Mouse (Mus musculus): ENCODE results near the gene Tnk1. TPM values are rescaled to one million over a fixed set of nuclear protein-coding genes. Genes with fewer than 3 reads are reported as not detected.

The Tnk1 gene
- not detected for polyA plus RNA-seq (2014; fragmentation: Illumina TruSeq; extraction: RNeasy Lipid Tissue Mini Kit (QIAGEN cat#74804); ENCODE audit: low read depth, low replicate concordance)

GRCm38 (mm10) chr11:69858113-69858998 lies at the start of gene Tnk1:
TSS of gene Tnk1 (minus strand) at chr11:69858730.

GRCm38 (mm10) chr11:69900471-69901405 lies 42.2 kb upstream of the Tnk1 start, which contains the start of the genes 2810408A11Rik and Neurl4:
TSS of gene 2810408A11Rik (minus strand) at chr11:69900987.
TSS of gene Neurl4 (plus strand) at chr11:69901072.

GRCm38 (mm10) chr11:69895291-69895690 lies 36.8 kb upstream of the Tnk1 start, which contains the start of gene Acap1:
TSS of gene Acap1 (minus strand) at chr11:69895539.

GRCm38 (mm10) chr11:69880853-69881603 lies 22.5 kb upstream of the Tnk1 start, which contains the start of gene Kctd11:
TSS of gene Kctd11 (minus strand) at chr11:69881406.

GRCm38 (mm10) chr11:69877878-69878277 lies 19.3 kb upstream of the Tnk1 start, which contains the start of gene Tmem95:
TSS of gene Tmem95 (minus strand) at chr11:69878018.

GRCm38 (mm10) chr11:69846198-69846680 lies 12.3 kb downstream of the Tnk1 start, which contains the start of gene Plscr3:
TSS of gene Plscr3 (plus strand) at chr11:69846376.

GRCm38 (mm10) chr11:69837952-69838713 lies 20.4 kb downstream of the Tnk1 start, which contains the start of gene Tmem256:
TSS of gene Tmem256 (plus strand) at chr11:69838514.

GRCm38 (mm10) chr11:69837604-69837951 lies 21.0 kb downstream of the Tnk1 start, which contains the start of gene Nlgn2:
TSS of gene Nlgn2 (minus strand) at chr11:69837784.

GRCm38 (mm10) chr11:69822080-69822479 lies 36.5 kb downstream of the Tnk1 start, which contains the start of gene Spem1:
TSS of gene Spem1 (minus strand) at chr11:69822180.

GRCm38 (mm10) chr11:69818365-69818764 lies 40.2 kb downstream of the Tnk1 start, which contains the start of gene Spem2:
TSS of gene Spem2 (minus strand) at chr11:69818465.

GRCm38 (mm10) chr11:69815155-69815554 lies 43.4 kb downstream of the Tnk1 start, which contains the start of gene Gm39566:
TSS of gene Gm39566 (minus strand) at chr11:69815298.

GRCm38 (mm10) chr11:69804972-69805909 lies 53.3 kb downstream of the Tnk1 start, which contains the start of gene Tmem102:
TSS of gene Tmem102 (minus strand) at chr11:69805624.

GRCm38 (mm10) chr11:69801379-69801977 lies 57.1 kb downstream of the Tnk1 start, which contains the start of gene Fgf11:
TSS of gene Fgf11 (minus strand) at chr11:69801857.

Other genes starting within 250 kb of the Tnk1 start
- gene Shbg, start 240.8 kb downstream of the Tnk1 start, polyA plus RNA-seq (2014; fragmentation: Illumina TruSeq; extraction: RNeasy Lipid Tissue Mini Kit (QIAGEN cat#74804); ENCODE audit: low read depth, low replicate concordance), result not detected
- gene Sat2, start 236.7 kb downstream of the Tnk1 start, polyA plus RNA-seq (2014; fragmentation: Illumina TruSeq; extraction: RNeasy Lipid Tissue Mini Kit (QIAGEN cat#74804); ENCODE audit: low read depth, low replicate concordance), result 8.5 TPM
- gene Fxr2, start 225.7 kb downstream of the Tnk1 start, polyA plus RNA-seq (2014; fragmentation: Illumina TruSeq; extraction: RNeasy Lipid Tissue Mini Kit (QIAGEN cat#74804); ENCODE audit: low read depth, low replicate concordance), result 7.8 TPM
- gene Sox15, start 203.4 kb downstream of the Tnk1 start, polyA plus RNA-seq (2014; fragmentation: Illumina TruSeq; extraction: RNeasy Lipid Tissue Mini Kit (QIAGEN cat#74804); ENCODE audit: low read depth, low replicate concordance), result not detected
- gene Mpdu1, start 196.1 kb downstream of the Tnk1 start, polyA plus RNA-seq (2014; fragmentation: Illumina TruSeq; extraction: RNeasy Lipid Tissue Mini Kit (QIAGEN cat#74804); ENCODE audit: low read depth, low replicate concordance), result 22.1 TPM
- 3.8 TPM for gene Cd68, start 192.6 kb downstream of the Tnk1 start, polyA plus RNA-seq (2014; fragmentation: Illumina TruSeq; extraction: RNeasy Lipid Tissue Mini Kit (QIAGEN cat#74804); ENCODE audit: low read depth, low replicate concordance)
- 340 TPM for gene Eif4a1, start 186.3 kb downstream of the Tnk1 start, polyA plus RNA-seq (2014; fragmentation: Illumina TruSeq; extraction: RNeasy Lipid Tissue Mini Kit (QIAGEN cat#74804); ENCODE audit: low read depth, low replicate concordance)
- 33.7 TPM for gene Senp3, start 176.6 kb downstream of the Tnk1 start, polyA plus RNA-seq (2014; fragmentation: Illumina TruSeq; extraction: RNeasy Lipid Tissue Mini Kit (QIAGEN cat#74804); ENCODE audit: low read depth, low replicate concordance)
- 2.8 TPM for gene Tnfsf13, start 172.9 kb downstream of the Tnk1 start, polyA plus RNA-seq (2014; fragmentation: Illumina TruSeq; extraction: RNeasy Lipid Tissue Mini Kit (QIAGEN cat#74804); ENCODE audit: low read depth, low replicate concordance)
- gene Tnfsf12, start 162.9 kb downstream of the Tnk1 start, polyA plus RNA-seq (2014; fragmentation: Illumina TruSeq; extraction: RNeasy Lipid Tissue Mini Kit (QIAGEN cat#74804); ENCODE audit: low read depth, low replicate concordance), result 1.5 TPM
- gene Tnfsfm13, start 162.6 kb downstream of the Tnk1 start, polyA plus RNA-seq (2014; fragmentation: Illumina TruSeq; extraction: RNeasy Lipid Tissue Mini Kit (QIAGEN cat#74804); ENCODE audit: low read depth, low replicate concordance), result not detected
- gene Polr2a, start 100.1 kb downstream of the Tnk1 start, polyA plus RNA-seq (2014; fragmentation: Illumina TruSeq; extraction: RNeasy Lipid Tissue Mini Kit (QIAGEN cat#74804); ENCODE audit: low read depth, low replicate concordance), result 7.7 TPM
- gene Slc35g3, start 96.8 kb downstream of the Tnk1 start, polyA plus RNA-seq (2014; fragmentation: Illumina TruSeq; extraction: RNeasy Lipid Tissue Mini Kit (QIAGEN cat#74804); ENCODE audit: low read depth, low replicate concordance), result not detected
- gene Zbtb4, start 92.8 kb downstream of the Tnk1 start, polyA plus RNA-seq (2014; fragmentation: Illumina TruSeq; extraction: RNeasy Lipid Tissue Mini Kit (QIAGEN cat#74804); ENCODE audit: low read depth, low replicate concordance), result 4.1 TPM
- gene Chrnb1, start 62.8 kb downstream of the Tnk1 start, polyA plus RNA-seq (2014; fragmentation: Illumina TruSeq; extraction: RNeasy Lipid Tissue Mini Kit (QIAGEN cat#74804); ENCODE audit: low read depth, low replicate concordance), result 0.58 TPM
- 0.29 TPM for gene Fgf11, start 56.9 kb downstream of the Tnk1 start, polyA plus RNA-seq (2014; fragmentation: Illumina TruSeq; extraction: RNeasy Lipid Tissue Mini Kit (QIAGEN cat#74804); ENCODE audit: low read depth, low replicate concordance)
- 3.6 TPM for gene Tmem102, start 53.1 kb downstream of the Tnk1 start, polyA plus RNA-seq (2014; fragmentation: Illumina TruSeq; extraction: RNeasy Lipid Tissue Mini Kit (QIAGEN cat#74804); ENCODE audit: low read depth, low replicate concordance)
- gene Gm39566, start 43.4 kb downstream of the Tnk1 start, polyA plus RNA-seq (2014; fragmentation: Illumina TruSeq; extraction: RNeasy Lipid Tissue Mini Kit (QIAGEN cat#74804); ENCODE audit: low read depth, low replicate concordance), result not detected
- not detected for gene Spem2, start 40.3 kb downstream of the Tnk1 start, polyA plus RNA-seq (2014; fragmentation: Illumina TruSeq; extraction: RNeasy Lipid Tissue Mini Kit (QIAGEN cat#74804); ENCODE audit: low read depth, low replicate concordance)
- not detected for gene Spem1, start 36.5 kb downstream of the Tnk1 start, polyA plus RNA-seq (2014; fragmentation: Illumina TruSeq; extraction: RNeasy Lipid Tissue Mini Kit (QIAGEN cat#74804); ENCODE audit: low read depth, low replicate concordance)
- gene Nlgn2, start 20.9 kb downstream of the Tnk1 start, polyA plus RNA-seq (2014; fragmentation: Illumina TruSeq; extraction: RNeasy Lipid Tissue Mini Kit (QIAGEN cat#74804); ENCODE audit: low read depth, low replicate concordance), result 0.11 TPM
- gene Tmem256, start 20.2 kb downstream of the Tnk1 start, polyA plus RNA-seq (2014; fragmentation: Illumina TruSeq; extraction: RNeasy Lipid Tissue Mini Kit (QIAGEN cat#74804); ENCODE audit: low read depth, low replicate concordance), result 58.8 TPM
- 1.1 TPM for gene Plscr3, start 12.4 kb downstream of the Tnk1 start, polyA plus RNA-seq (2014; fragmentation: Illumina TruSeq; extraction: RNeasy Lipid Tissue Mini Kit (QIAGEN cat#74804); ENCODE audit: low read depth, low replicate concordance)
- not detected for gene Tmem95, start 19.3 kb upstream of the Tnk1 start, polyA plus RNA-seq (2014; fragmentation: Illumina TruSeq; extraction: RNeasy Lipid Tissue Mini Kit (QIAGEN cat#74804); ENCODE audit: low read depth, low replicate concordance)
- 0.42 TPM for gene Kctd11, start 22.7 kb upstream of the Tnk1 start, polyA plus RNA-seq (2014; fragmentation: Illumina TruSeq; extraction: RNeasy Lipid Tissue Mini Kit (QIAGEN cat#74804); ENCODE audit: low read depth, low replicate concordance)
- gene Acap1, start 36.8 kb upstream of the Tnk1 start, polyA plus RNA-seq (2014; fragmentation: Illumina TruSeq; extraction: RNeasy Lipid Tissue Mini Kit (QIAGEN cat#74804); ENCODE audit: low read depth, low replicate concordance), result 0.40 TPM
- not detected for gene 2810408A11Rik, start 42.3 kb upstream of the Tnk1 start, polyA plus RNA-seq (2014; fragmentation: Illumina TruSeq; extraction: RNeasy Lipid Tissue Mini Kit (QIAGEN cat#74804); ENCODE audit: low read depth, low replicate concordance)
- gene Neurl4, start 42.3 kb upstream of the Tnk1 start, polyA plus RNA-seq (2014; fragmentation: Illumina TruSeq; extraction: RNeasy Lipid Tissue Mini Kit (QIAGEN cat#74804); ENCODE audit: low read depth, low replicate concordance), result 3.0 TPM
- 9.6 TPM for gene Gps2, start 55.2 kb upstream of the Tnk1 start, polyA plus RNA-seq (2014; fragmentation: Illumina TruSeq; extraction: RNeasy Lipid Tissue Mini Kit (QIAGEN cat#74804); ENCODE audit: low read depth, low replicate concordance)
- 155 TPM for gene Eif5a, start 63.2 kb upstream of the Tnk1 start, polyA plus RNA-seq (2014; fragmentation: Illumina TruSeq; extraction: RNeasy Lipid Tissue Mini Kit (QIAGEN cat#74804); ENCODE audit: low read depth, low replicate concordance)
- not detected for gene Ybx2, start 77.1 kb upstream of the Tnk1 start, polyA plus RNA-seq (2014; fragmentation: Illumina TruSeq; extraction: RNeasy Lipid Tissue Mini Kit (QIAGEN cat#74804); ENCODE audit: low read depth, low replicate concordance)
- gene Slc2a4, start 89.5 kb upstream of the Tnk1 start, polyA plus RNA-seq (2014; fragmentation: Illumina TruSeq; extraction: RNeasy Lipid Tissue Mini Kit (QIAGEN cat#74804); ENCODE audit: low read depth, low replicate concordance), result not detected
- gene Cldn7, start 106.0 kb upstream of the Tnk1 start, polyA plus RNA-seq (2014; fragmentation: Illumina TruSeq; extraction: RNeasy Lipid Tissue Mini Kit (QIAGEN cat#74804); ENCODE audit: low read depth, low replicate concordance), result 0.40 TPM
- 25.5 TPM for gene Ctdnep1, start 122.4 kb upstream of the Tnk1 start, polyA plus RNA-seq (2014; fragmentation: Illumina TruSeq; extraction: RNeasy Lipid Tissue Mini Kit (QIAGEN cat#74804); ENCODE audit: low read depth, low replicate concordance)
- gene Elp5, start 123.8 kb upstream of the Tnk1 start, polyA plus RNA-seq (2014; fragmentation: Illumina TruSeq; extraction: RNeasy Lipid Tissue Mini Kit (QIAGEN cat#74804); ENCODE audit: low read depth, low replicate concordance), result 9.7 TPM
- 367 TPM for gene Gabarap, start 132.4 kb upstream of the Tnk1 start, polyA plus RNA-seq (2014; fragmentation: Illumina TruSeq; extraction: RNeasy Lipid Tissue Mini Kit (QIAGEN cat#74804); ENCODE audit: low read depth, low replicate concordance)
- 7.1 TPM for gene Phf23, start 137.0 kb upstream of the Tnk1 start, polyA plus RNA-seq (2014; fragmentation: Illumina TruSeq; extraction: RNeasy Lipid Tissue Mini Kit (QIAGEN cat#74804); ENCODE audit: low read depth, low replicate concordance)
- 0.37 TPM for gene Dvl2, start 141.9 kb upstream of the Tnk1 start, polyA plus RNA-seq (2014; fragmentation: Illumina TruSeq; extraction: RNeasy Lipid Tissue Mini Kit (QIAGEN cat#74804); ENCODE audit: low read depth, low replicate concordance)
- gene Acadvl, start 156.7 kb upstream of the Tnk1 start, polyA plus RNA-seq (2014; fragmentation: Illumina TruSeq; extraction: RNeasy Lipid Tissue Mini Kit (QIAGEN cat#74804); ENCODE audit: low read depth, low replicate concordance), result 60.6 TPM
- gene Dlg4, start 158.2 kb upstream of the Tnk1 start, polyA plus RNA-seq (2014; fragmentation: Illumina TruSeq; extraction: RNeasy Lipid Tissue Mini Kit (QIAGEN cat#74804); ENCODE audit: low read depth, low replicate concordance), result 0.13 TPM
- gene Asgr1, start 195.4 kb upstream of the Tnk1 start, polyA plus RNA-seq (2014; fragmentation: Illumina TruSeq; extraction: RNeasy Lipid Tissue Mini Kit (QIAGEN cat#74804); ENCODE audit: low read depth, low replicate concordance), result 171 TPM
- 93.1 TPM for gene Asgr2, start 233.9 kb upstream of the Tnk1 start, polyA plus RNA-seq (2014; fragmentation: Illumina TruSeq; extraction: RNeasy Lipid Tissue Mini Kit (QIAGEN cat#74804); ENCODE audit: low read depth, low replicate concordance)